ENCODE assay signal across 1 mouse cellular context in the genomic region with DNA sequence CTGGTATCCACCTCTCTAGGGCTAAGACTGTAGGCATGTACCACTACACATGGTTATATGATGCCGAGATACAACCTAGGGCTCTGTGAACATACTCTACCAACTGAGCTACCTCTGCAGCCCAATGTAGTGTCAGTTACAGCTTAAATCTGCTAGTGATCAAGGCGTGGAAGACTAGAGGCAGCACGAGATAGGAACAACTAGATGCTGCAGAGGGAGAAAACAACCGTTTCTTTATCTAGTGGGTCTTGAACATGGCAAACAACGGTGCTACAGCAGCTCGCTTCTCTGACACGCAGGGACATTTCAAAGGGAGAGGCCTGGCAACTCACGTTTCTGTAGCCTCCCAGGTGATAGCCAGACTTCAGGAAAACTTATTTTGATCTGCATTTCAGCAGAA.
TF ChIP-seq lines count a peak whose summit lies in the region.

No protein-coding gene starts in this region.

TF ChIP-seq in MEL, 35 proteins besides CTCF, POLR2A, EP300 and RAD21 (continued from another document):
- TF ChIP-seq E2F4 (IDR thresholded peaks at IDR 0.05; ENCODE audit: borderline replicate concordance, low read depth, low read length) (no peak), ZNF384 (IDR thresholded peaks at IDR 0.05; ENCODE audit: low read depth, low read length) (no peak), CHD2 (IDR thresholded peaks at IDR 0.05; ENCODE audit: low read length) (no peak), MAZ (IDR thresholded peaks at IDR 0.05; ENCODE audit: low read depth, low read length) (no peak), TCF12 (IDR thresholded peaks at IDR 0.05; ENCODE audit: low read depth, low read length) (peak; percentile 43; the same call in 1 of the 2 replicates), POLR2AphosphoS2 (IDR thresholded peaks at IDR 0.05; ENCODE audit: low read length) (no peak), UBTF (IDR thresholded peaks at IDR 0.05; ENCODE audit: borderline replicate concordance, insufficient read depth, low read depth, low read length) (no peak), RCOR1 (IDR thresholded peaks at IDR 0.05; ENCODE audit: low read depth, low read length) (0 out of 2 replicates have a peak, but pooled peaks have one; percentile 24), TBP (IDR thresholded peaks at IDR 0.05; ENCODE audit: low read depth, low read length) (peak; percentile 70), USF1 (IDR thresholded peaks at IDR 0.05; ENCODE audit: low read depth, low read length) (no peak), GATA1 (IDR thresholded peaks at IDR 0.05; ENCODE audit: low read depth, low read length) (peak; percentile 73), MEF2A (IDR thresholded peaks at IDR 0.05; ENCODE audit: extremely low read depth, insufficient replicate concordance, low read depth, low read length, poor library complexity, severe bottlenecking) (no peak), ZMIZ1 (IDR thresholded peaks at IDR 0.05; ENCODE audit: low read depth, low read length) (no peak), ZKSCAN1 (IDR thresholded peaks at IDR 0.05; ENCODE audit: low read depth, low read length) (no peak), TAL1 (IDR thresholded peaks at IDR 0.05; ENCODE audit: low read length) (no peak), GABPA (IDR thresholded peaks at IDR 0.05; ENCODE audit: low read depth, low read length) (no peak), ELF1 (IDR thresholded peaks at IDR 0.05; ENCODE audit: low read depth, low read length) (no peak), NELFE (IDR thresholded peaks at IDR 0.05; ENCODE audit: low read depth, low read length) (no peak; the same call in 1 of the 2 replicates), CHD1 (IDR thresholded peaks at IDR 0.05; ENCODE audit: low read depth, low read length) (no peak), MAFK (IDR thresholded peaks at IDR 0.05; ENCODE audit: borderline replicate concordance, low read depth, low read length) (no peak), MYB (IDR thresholded peaks at IDR 0.05; ENCODE audit: low read depth, low read length) (peak; percentile 86), POLR2AphosphoS5 (IDR thresholded peaks at IDR 0.05; ENCODE audit: borderline replicate concordance, low read depth, low read length) (no peak), USF2 (IDR thresholded peaks at IDR 0.05; ENCODE audit: borderline replicate concordance in 1 of 2, insufficient read depth in 1 of 2, low read depth in 1 of 2, low read length in 2 of 2) (no peak), SMC3 (IDR thresholded peaks at IDR 0.05; ENCODE audit: low read depth, low read length) (no peak), HCFC1 (IDR thresholded peaks at IDR 0.05; ENCODE audit: low read depth, low read length) (no peak), ETS1 (IDR thresholded peaks at IDR 0.05; ENCODE audit: low read depth, low read length) (peak; percentile 67), NRF1 (IDR thresholded peaks at IDR 0.05; ENCODE audit: insufficient read depth, low read depth, low read length, poor library complexity, severe bottlenecking) (no peak), BHLHE40 (IDR thresholded peaks at IDR 0.05; ENCODE audit: borderline replicate concordance, low read depth, low read length) (peak; percentile 75)
